Mouse (Mus musculus): ENCODE data around the gene Ache.

Ache gene

GRCm38 (mm10) chr5:137297126-137297525, 9.8 kb downstream of the Ache start:
- no peak for DNase-seq

DNA sequence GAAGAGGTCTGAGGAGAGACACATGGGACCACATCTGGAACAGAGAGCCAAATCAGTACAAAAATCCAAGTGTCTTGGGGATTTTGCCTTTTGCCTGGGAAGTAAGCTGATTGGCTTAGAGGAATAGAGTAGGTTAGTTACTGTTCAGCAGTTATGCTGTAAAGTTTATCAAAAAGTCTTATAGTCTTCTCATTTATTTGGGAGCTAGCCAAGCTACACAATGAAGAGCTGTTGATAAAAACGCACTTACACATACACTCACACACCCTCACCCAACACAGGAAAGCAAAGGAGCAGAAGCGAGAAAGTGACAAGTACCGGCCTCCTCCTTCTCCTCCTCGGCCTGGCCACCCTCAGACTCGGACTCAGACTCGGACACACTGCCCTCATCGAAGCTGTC, 11.9 kb downstream of the Ache start:
- no peak for DNase-seq

- DNase-seq: peak; percentile 21
Observed at GRCm38 (mm10) chr5:137301253-137301652, 13.9 kb downstream of the Ache start.

GRCm38 (mm10) chr5:137303609-137304008, 16.3 kb downstream of the Ache start:
- no peak for DNase-seq

DNA sequence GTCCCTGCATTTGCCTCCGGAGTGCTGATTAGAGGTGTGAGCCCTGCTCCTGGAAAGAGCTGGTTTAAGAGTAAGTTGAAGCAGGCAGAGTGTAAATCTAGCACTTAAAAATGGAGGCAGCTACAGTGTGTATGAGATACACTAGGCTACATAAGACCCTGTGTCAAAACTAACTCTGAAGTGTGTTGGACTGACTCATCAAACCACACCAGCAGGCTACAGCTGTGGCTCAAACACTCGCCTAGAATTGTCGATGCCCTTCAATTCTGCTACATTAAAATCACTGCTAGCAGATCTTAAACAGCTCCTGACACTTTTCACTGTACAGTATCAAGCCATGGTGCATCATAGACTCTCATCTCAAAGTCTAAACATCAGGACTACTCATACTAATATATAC, 16.8 kb downstream of the Ache start:
- DNase-seq: no peak

DNA sequence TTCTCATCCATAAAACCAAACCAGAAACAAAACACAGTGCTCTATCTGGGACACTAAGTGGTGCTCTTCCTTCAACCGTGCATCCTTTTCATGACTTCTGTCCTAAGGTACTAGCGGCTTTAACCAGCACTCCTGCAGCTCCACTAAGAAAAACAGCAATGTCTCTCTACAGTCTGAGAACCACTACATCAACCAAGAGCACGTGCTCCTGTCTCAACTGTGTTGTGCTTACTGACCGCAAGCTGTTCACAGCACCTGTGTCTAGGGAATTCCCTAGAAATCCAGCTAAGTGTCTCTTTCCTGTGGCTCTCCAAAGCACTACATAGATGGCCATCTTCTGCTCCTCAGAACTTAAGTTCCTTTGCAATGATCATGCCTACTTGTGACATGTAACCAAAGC, 17.5 kb downstream of the Ache start:
- DNase-seq: no peak

DNA sequence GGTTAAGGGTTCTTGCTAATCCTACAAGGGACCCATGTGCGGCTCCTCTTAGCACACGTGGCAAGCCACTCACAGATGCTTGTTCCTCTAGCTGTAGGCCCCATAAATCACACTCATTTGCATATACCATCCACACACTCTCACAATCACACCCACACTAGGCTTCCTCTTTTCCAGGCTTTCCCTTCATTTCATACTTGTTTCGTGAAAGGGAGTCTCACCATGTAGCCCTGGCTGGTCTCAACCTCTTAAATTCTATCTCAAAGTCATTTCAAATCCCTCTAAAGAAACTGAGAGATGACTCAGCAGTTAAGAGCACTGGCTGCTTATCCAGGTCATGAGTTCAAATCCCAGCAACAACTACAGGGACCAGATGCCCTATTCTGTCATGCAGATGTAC, 18.5 kb downstream of the Ache start:
- no peak for DNase-seq

- DNase-seq: no peak
Observed at GRCm38 (mm10) chr5:137306439-137307005, 19.2 kb downstream of the Ache start.

DNA sequence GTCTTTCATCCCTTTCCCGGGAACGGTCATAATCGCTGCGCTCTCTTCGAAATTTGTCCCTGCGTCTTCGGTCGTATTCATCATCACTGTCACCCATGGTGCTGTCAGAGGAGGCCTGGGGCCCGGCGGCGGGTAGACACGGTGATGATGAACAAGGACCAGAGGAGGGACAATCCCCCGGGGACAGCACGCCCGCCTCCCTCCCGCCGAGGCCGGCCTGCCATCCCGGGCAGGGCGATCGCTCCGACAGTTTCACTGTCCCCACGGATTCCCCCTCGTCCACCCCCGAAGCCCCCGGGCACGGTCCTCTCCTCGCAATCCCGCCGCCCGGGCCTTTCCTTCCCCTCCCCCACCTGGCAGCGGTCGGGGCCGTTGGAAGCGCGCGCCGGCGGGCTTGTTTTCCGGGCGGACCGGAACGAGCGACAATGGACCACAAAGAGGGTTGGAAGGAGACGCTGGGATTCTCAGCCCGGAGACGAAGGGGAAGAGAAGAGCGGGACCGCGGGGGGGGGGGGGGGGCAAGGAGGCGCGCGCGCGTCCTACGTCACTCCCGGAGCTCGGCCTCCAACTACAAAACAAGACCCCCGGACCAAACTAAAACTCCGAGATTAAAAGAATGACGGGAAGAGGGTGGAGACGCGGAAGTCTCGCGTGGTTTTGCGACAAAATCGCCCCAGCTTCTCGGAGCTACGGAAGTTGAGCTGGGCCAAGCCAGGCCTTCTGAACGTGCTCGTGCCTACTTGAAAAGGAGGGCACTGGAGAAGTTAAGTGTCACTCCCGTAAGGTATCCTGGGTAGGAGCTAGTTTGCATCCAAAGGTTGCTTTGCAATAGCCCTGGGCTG, 20.0 kb downstream of the Ache start, which contains the start of gene Srrt:
Gene Srrt, minus strand, starts transcription at position 604 of the 842 bp plus-strand sequence.
- peak; percentile 96 for DNase-seq

- DNase-seq: no peak
Observed at GRCm38 (mm10) chr5:137308356-137308755, 21.0 kb downstream of the Ache start.

GRCm38 (mm10) chr5:137313466-137314192, 26.3 kb downstream of the Ache start:
- peak; percentile 53 for DNase-seq

- DNase-seq: peak; percentile 96
Observed at GRCm38 (mm10) chr5:137314193-137315083, 27.1 kb downstream of the Ache start, which contains the start of gene Trip6. Gene Trip6 (minus strand): TSS chr5:137314404.

GRCm38 (mm10) chr5:137315084-137315903, 28.0 kb downstream of the Ache start:
- peak; percentile 66 for DNase-seq

DNA sequence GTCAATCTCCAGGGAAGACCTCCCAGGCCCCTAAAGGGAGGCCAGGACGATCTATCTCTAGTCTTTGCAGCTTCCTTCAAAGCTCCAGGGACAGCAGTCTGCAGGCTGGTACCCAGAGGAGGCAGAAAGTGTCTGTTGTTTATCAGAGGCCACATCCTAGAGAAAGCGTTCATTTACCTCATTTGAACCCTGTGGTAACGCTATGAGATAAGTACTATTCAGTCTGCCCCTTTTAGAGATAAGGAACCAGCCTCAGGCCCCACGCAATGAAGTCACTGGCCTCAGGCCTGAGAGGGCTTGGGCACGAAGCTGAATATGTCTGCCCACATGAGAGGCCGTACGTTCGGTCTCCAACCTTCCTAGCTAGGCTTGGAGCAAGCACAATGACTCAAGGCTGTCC, 30.0 kb downstream of the Ache start:
- DNase-seq: no peak

DNA sequence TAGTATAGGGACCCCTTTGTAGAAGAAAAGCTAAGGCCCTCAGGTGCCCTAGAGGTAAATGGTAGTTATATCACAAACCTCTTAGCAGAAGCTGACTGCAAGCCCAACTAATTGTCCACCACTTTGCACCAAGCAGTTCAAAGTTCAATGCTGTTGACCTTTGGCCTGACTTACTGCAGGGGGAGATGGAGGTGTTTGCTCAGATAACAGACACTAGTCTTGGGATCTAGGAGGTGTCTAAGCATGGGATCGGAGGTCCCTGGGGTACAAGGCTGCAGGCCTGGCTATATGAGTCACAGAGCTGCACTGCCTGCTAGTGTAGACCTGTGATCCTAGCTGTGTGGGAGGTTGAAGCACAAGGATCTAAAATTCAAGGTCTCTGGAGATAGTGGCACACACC, 31.3 kb downstream of the Ache start:
- DNase-seq: no peak

GRCm38 (mm10) chr5:137320996-137321395, 33.7 kb downstream of the Ache start:
- DNase-seq: no peak

- DNase-seq: no peak
Observed at GRCm38 (mm10) chr5:137330910-137331309, 43.6 kb downstream of the Ache start.

GRCm38 (mm10) chr5:137332857-137333511, 45.7 kb downstream of the Ache start:
- DNase-seq: no peak

GRCm38 (mm10) chr5:137333512-137334174, 46.3 kb downstream of the Ache start, which contains the start of gene Slc12a9:
Gene Slc12a9 (minus strand): TSS chr5:137333597.
- DNase-seq: peak; percentile 98

DNA sequence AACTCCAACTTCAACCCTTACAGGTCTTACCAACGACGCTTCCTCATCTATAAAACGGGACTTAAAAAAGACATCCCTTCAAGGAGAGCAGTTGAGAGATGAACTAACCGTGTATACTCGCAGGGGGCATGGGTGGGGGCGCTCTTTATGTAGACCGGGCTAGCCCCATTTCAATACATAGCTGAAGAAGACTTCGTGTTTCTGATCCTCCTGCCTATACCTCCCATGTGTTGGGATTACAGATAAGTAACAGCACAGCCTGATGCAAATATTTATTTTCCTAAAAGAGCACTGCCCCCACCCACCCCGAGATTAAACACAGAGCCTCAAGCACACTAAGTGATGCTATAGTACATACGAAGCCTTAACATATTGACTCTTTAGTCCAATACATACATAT, 47.0 kb downstream of the Ache start:
- DNase-seq: no peak

All from lung, postnatal 10 days (tissue).